Comparison of ENCODE assay signal across 8 mouse cellular contexts in genomic region chr8:13493858-13494631, GRCm38 (mm10). TPM values are rescaled to one million over a fixed set of nuclear protein-coding genes. Genes with fewer than 3 reads are reported as not detected.
DNase-seq lines count a peak whose midpoint lies in the region; ATAC-seq and TF ChIP-seq lines count a peak whose summit lies in the region.

TSS of gene Gas6 (minus strand) at chr8:13494490.

- H3K4me3 ChIP-seq in lung, postnatal 0 days (ENCODE audit: low read depth, low read length) = peak within 1 kb of the TSS; percentile 54

- peak within 1 kb of the TSS; percentile 27; the same call in 1 of the 2 replicates for H3K27ac ChIP-seq in lung, postnatal 0 days (ENCODE audit: low read length)

- TF ChIP-seq CTCF in lung, postnatal 0 days (IDR thresholded peaks at IDR 0.05) = 0 out of 2 replicates have a peak, but pooled peaks have one; percentile 10

- ATAC-seq in hematopoietic stem cell, adult 5-6 weeks (replicated peaks in 1 of 2; ENCODE audit: insufficient read depth in 1 of 2, low FRiP score in 2 of 2, low TSS enrichment in 1 of 2, low read depth in 1 of 2, poor library complexity in 2 of 2, severe bottlenecking in 2 of 2) = peak; percentile 8 to 43; a peak in 3 of 4 replicates
- peak; percentile 52 for ATAC-seq in lung, postnatal 0 days
- ATAC-seq in erythroid progenitor cell, adult 5-6 weeks (replicated peaks; ENCODE audit: low FRiP score, poor library complexity, severe bottlenecking) = no peak; the same call in 1 of the 2 replicates

- no peak for TF ChIP-seq EP300 in lung, postnatal 0 days (IDR thresholded peaks at IDR 0.05)

- 2% methylated on average over 49 of the region's 64 CpGs for WGBS in lung, postnatal 0 days

- peak within 1 kb of the TSS; percentile 40 for H3K9ac ChIP-seq in lung, postnatal 0 days (replicated peaks; ENCODE audit: low read depth)

- H3K9me3 ChIP-seq in lung, postnatal 0 days (ENCODE audit: low read length) = no peaks in the 10 kb centered on the region

- peak within 1 kb of the TSS; percentile 90 for H3K4me2 ChIP-seq in lung, postnatal 0 days (replicated peaks; ENCODE audit: low read depth, low read length)

- peaks cover 30% of the 10 kb centered on the region; the same call in 1 of the 2 replicates for H3K4me1 ChIP-seq in lung, postnatal 0 days (ENCODE audit: insufficient read depth, low read depth, low read length)

- DNase-seq in adrenal gland, adult 8-10 months = peak; percentile 65
- DNase-seq in cerebellum, adult 9-11 months = peak; percentile 78
- DNase-seq in frontal cortex, adult 2 months (ENCODE audit: extremely low spot score in 1 of 2, low spot score in 1 of 2) = peak in 1 of 2 experiments; percentile 71
- peak; percentile 49 for DNase-seq in layer of hippocampus, adult 9-11 months
- DNase-seq in lung, postnatal 0 days (ENCODE audit: low spot score) = peak; percentile 58
- peak; percentile 79 for DNase-seq in ovary, postnatal 36 days (ENCODE audit: low spot score)

- H3K36me3 ChIP-seq in lung, postnatal 0 days (ENCODE audit: insufficient read depth, low read length) = no peaks in the 10 kb centered on the region

- no peaks in the 10 kb centered on the region for H3K27me3 ChIP-seq in lung, postnatal 0 days (replicated peaks; ENCODE audit: insufficient read depth, low read length)

RNA-seq across cellular contexts. Expression of gene Gas6, which starts in this region (rescaled TPM):
- 1,000 to 10,000 TPM in 1 of 4 experiments, 100 to 1,000 TPM in 3; 130 to 1,084 (median 297) TPM for total RNA-seq in adrenal gland, adult 8-10 months (2022)
- polyA plus RNA-seq in frontal cortex, adult 2 months (2012; rRNA removed) = 86.0 and 90.9 TPM in 2 replicates
- total RNA-seq in hematopoietic stem cell, adult 5-6 weeks (2017) = 14.1 and 17.4 TPM in 2 replicates
- 177 and 201 TPM in 2 replicates for polyA plus RNA-seq in lung, postnatal 0 days (2015; fragmentation: Nextera tagmentation; extraction: Ambion mirVana)
- total RNA-seq in erythroid progenitor cell, adult 5-6 weeks (2015; ENCODE audit: low replicate concordance) = 2.1 TPM in 1 of 2 replicates, not detected in the other
- 3.0 and 3.9 TPM in 2 replicates for total RNA-seq in erythroid progenitor cell, adult 5-6 weeks (2017; ENCODE audit: low replicate concordance)
